Mouse (Mus musculus) bone marrow macrophage, adult 2 months (primary cell): ENCODE results near the gene Olfr984.

ENCODE experiments used
- CTCF ChIP-seq: IDR thresholded peaks from 2 replicates; pipeline ENCODE4 v1.5.1; 2012; ENCODE audit warnings: low read depth, mild to moderate bottlenecking, low read length, moderate library complexity
- POLR2A ChIP-seq: IDR thresholded peaks from 2 replicates; pipeline ENCODE4 v1.6.1; 2012; ENCODE audit warnings: mild to moderate bottlenecking, low read depth, low read length, borderline replicate concordance

- TF ChIP-seq CTCF (no peak), POLR2A (no peak)
Observed at GRCm38 (mm10) chr9:40114106-40114505, at the start of gene Olfr984.
